Mouse (Mus musculus) lung, adult 2 months (tissue): ENCODE results near the gene Dhx9. TPM values are rescaled to one million over a fixed set of nuclear protein-coding genes. Genes with fewer than 3 reads are reported as not detected.
"Not testable (repeated sequence)": the region's sequence is repeated elsewhere in the genome, so short reads cannot be mapped to it uniquely, and the experiment has no call there.

Experiments used
- DNase-seq: peaks from one replicate; pipeline ENCODE4 v3.0.0; 2022
- H3K4me1 ChIP-seq: fragments of 200-500 bp; 2 replicates; pipeline ENCODE4 v1.6.1; 2011; ENCODE audit warnings: low read length; ENCODE audit not compliant: control insufficient read depth, insufficient read depth
- H3K4me3 ChIP-seq: fragments of 200-500 bp; replicated peaks from 2 replicates; pipeline ENCODE3; 2011; ENCODE audit warnings: low read depth, mild to moderate bottlenecking, control low read depth, low read length; ENCODE audit errors: extremely low read depth
- CTCF ChIP-seq: fragments of 200-500 bp; IDR thresholded peaks from 2 replicates; pipeline ENCODE4 v1.5.1; 2011; ENCODE audit warnings: mild to moderate bottlenecking, low read length, control low read depth; ENCODE audit not compliant: insufficient read depth
- POLR2A ChIP-seq: fragments of 200-500 bp; IDR thresholded peaks from 2 replicates; pipeline ENCODE4 v1.6.1; 2011; ENCODE audit warnings: low read depth, mild to moderate bottlenecking, control low read depth, low read length, borderline replicate concordance; ENCODE audit errors: extremely low read depth
- WGBS: fragments of 180-500 bp; shearing (Covaris S2); methylation state at CpG from one replicate; pipeline ENCODE4 v1.1.7; 2018; 5-methylcytosine and 5-hydroxymethylcytosine counted together
- polyA plus RNA-seq: library from polyadenylated mRNA; depleted of rRNA; stranded (reverse); fragments of >200 nt; gene quantifications from 2 replicates; pipeline ENCODE4 v1.2.3, GENCODE M21; 2012; rRNA removed

The Dhx9 gene
- 8.0 and 16.1 TPM in 2 replicates for polyA plus RNA-seq

- WGBS, result under 1% methylated on average over 35 of the region's 35 CpGs
- TF ChIP-seq POLR2A (peak; percentile 99), CTCF (no peak)
- DNase-seq, result peak; percentile 99
- Histone ChIP-seq H3K4me3 (peak within 1 kb of the TSS; percentile 93), H3K4me1 (peaks cover 8% of the 10 kb centered on the region)
These were observed at the start of gene Dhx9 for GRCm38 (mm10) chr1:153487500-153487879. Gene Dhx9 (minus strand): TSS chr1:153487660.

- WGBS, result 72% methylated on average over 9 of the region's 9 CpGs
- no peaks in the 10 kb centered on the region for H3K4me1 ChIP-seq
- DNase-seq, result no peak
- H3K4me3 ChIP-seq, result no peak overlapping the region
- TF ChIP-seq CTCF (no peak), POLR2A (no peak)
These were observed 48.2 kb upstream of the Dhx9 start for GRCm38 (mm10) chr1:153535611-153536010.

GRCm38 (mm10) chr1:153532896-153533295 lies 45.4 kb upstream of the Dhx9 start:
- not testable (repeated sequence) for DNase-seq, H3K4me1 ChIP-seq, H3K4me3 ChIP-seq
- WGBS, result 89% methylated on average over 3 of the region's 3 CpGs

- no peaks in the 10 kb centered on the region for H3K4me1 ChIP-seq
- TF ChIP-seq POLR2A, result no peak
- no peak for TF ChIP-seq CTCF
- H3K4me3 ChIP-seq, result no peak overlapping the region
- no peak for DNase-seq
- WGBS, result 20% methylated on average over 12 of the region's 12 CpGs
These were observed 44.9 kb upstream of the Dhx9 start for GRCm38 (mm10) chr1:153532234-153532841.

- 31% methylated on average over 9 of the region's 9 CpGs for WGBS
These were observed 44.3 kb upstream of the Dhx9 start for GRCm38 (mm10) chr1:153531677-153532233.

GRCm38 (mm10) chr1:153522116-153522515 lies 34.7 kb upstream of the Dhx9 start:
- WGBS, result 55% methylated on average over 3 of the region's 3 CpGs
- H3K4me1 ChIP-seq, result no peaks in the 10 kb centered on the region
- TF ChIP-seq POLR2A (no peak), CTCF (no peak)
- no peak for DNase-seq
- no peak overlapping the region for H3K4me3 ChIP-seq

More at GRCm38 (mm10) chr1:153531677-153532233, 44.3 kb upstream of the Dhx9 start:
- no peak for TF ChIP-seq CTCF
- TF ChIP-seq POLR2A, result no peak
- H3K4me1 ChIP-seq, result no peaks in the 10 kb centered on the region
- H3K4me3 ChIP-seq, result no peak overlapping the region
- DNase-seq, result no peak

GRCm38 (mm10) chr1:153515368-153515767 lies 27.9 kb upstream of the Dhx9 start:
- no peak for TF ChIP-seq POLR2A
- TF ChIP-seq CTCF, result no peak
- Histone ChIP-seq H3K4me1 (no peaks in the 10 kb centered on the region), H3K4me3 (no peak overlapping the region)
- DNase-seq, result no peak
- 68% methylated on average over 12 of the region's 12 CpGs for WGBS

GRCm38 (mm10) chr1:153510330-153511009 lies 23.0 kb upstream of the Dhx9 start:
- Histone ChIP-seq H3K4me3 (no peak overlapping the region), H3K4me1 (no peaks in the 10 kb centered on the region)
- 49% methylated on average over 2 of the region's 2 CpGs for WGBS
- DNase-seq, result no peak
- TF ChIP-seq POLR2A (no peak), CTCF (no peak)

- H3K4me3 ChIP-seq, DNase-seq, H3K4me1 ChIP-seq: not testable (repeated sequence)
- 73% methylated on average over 8 of the region's 8 CpGs for WGBS
These were observed 22.1 kb upstream of the Dhx9 start for GRCm38 (mm10) chr1:153509569-153509968.

GRCm38 (mm10) chr1:153509012-153509411 lies 21.6 kb upstream of the Dhx9 start:
- no peak for DNase-seq
- 81% methylated on average over 6 of the region's 6 CpGs for WGBS
- Histone ChIP-seq H3K4me1 (no peaks in the 10 kb centered on the region), H3K4me3 (no peak overlapping the region)
- no peak for TF ChIP-seq POLR2A
- no peak for TF ChIP-seq CTCF

- WGBS, result 62% methylated on average over 6 of the region's 6 CpGs
- no peak for TF ChIP-seq CTCF
- no peak for TF ChIP-seq POLR2A
These were observed 18.8 kb upstream of the Dhx9 start for GRCm38 (mm10) chr1:153506266-153506665.

More at GRCm38 (mm10) chr1:153506266-153506665, 18.8 kb upstream of the Dhx9 start:
- no peak for DNase-seq
- H3K4me1 ChIP-seq, result no peaks in the 10 kb centered on the region
- H3K4me3 ChIP-seq, result no peak overlapping the region
